Mouse (Mus musculus): Measurements from ENCODE around the gene Krtap4-1. TPM values are rescaled to one million over a fixed set of nuclear protein-coding genes. Genes with fewer than 3 reads are reported as not detected.
"Not testable (repeated sequence)": the region's sequence is repeated elsewhere in the genome, so short reads cannot be mapped to it uniquely, and the experiment has no call there.

Gene Krtap4-1
- not detected in 2 replicates for polyA plus RNA-seq (2014; fragmentation: Nextera tagmentation; extraction: Ambion mirVana)

- 67% methylated on average over 4 of the region's 4 CpGs for WGBS
These were observed at the start of gene Krtap4-1 for GRCm38 (mm10) chr11:99628138-99628537. Gene Krtap4-1, minus strand, starts transcription at chr11:99628238.

GRCm38 (mm10) chr11:99665860-99666259 lies 37.8 kb upstream of the Krtap4-1 start, which contains the start of gene Krtap4-6:
Gene Krtap4-6, minus strand, starts transcription at chr11:99665960.
- H3K4me1 ChIP-seq (ENCODE audit: control insufficient read depth, insufficient read depth, low read length): no peaks in the 10 kb centered on the region
- H3K36me3 ChIP-seq (ENCODE audit: control insufficient read depth, insufficient read depth, low read length): no peaks in the 10 kb centered on the region
- no peak within 1 kb of the TSS for H3K27ac ChIP-seq (replicated peaks; ENCODE audit: low read depth, low read length)
- no peaks in the 10 kb centered on the region for H3K9me3 ChIP-seq (ENCODE audit: control insufficient read depth, low read length)
- no peaks in the 10 kb centered on the region; the same call in 1 of the 2 replicates for H3K27me3 ChIP-seq (replicated peaks; ENCODE audit: control insufficient read depth, insufficient read depth, low read length)
- DNase-seq (ENCODE audit: low spot score) (no peak), ATAC-seq (ENCODE audit: low read depth) (no peak)
- no peak within 1 kb of the TSS for H3K4me2 ChIP-seq (ENCODE audit: low read depth, low read length)
- H3K4me3 ChIP-seq (ENCODE audit: low read depth, low read length): no peak within 1 kb of the TSS
- H3K9ac ChIP-seq (ENCODE audit: low read depth, low read length): no peak within 1 kb of the TSS

More at GRCm38 (mm10) chr11:99628138-99628537, at the start of gene Krtap4-1:
- Histone ChIP-seq H3K9ac (ENCODE audit: low read depth, low read length) (no peak within 1 kb of the TSS), H3K4me1 (ENCODE audit: control insufficient read depth, insufficient read depth, low read length) (no peaks in the 10 kb centered on the region), H3K27ac (replicated peaks; ENCODE audit: low read depth, low read length) (no peak within 1 kb of the TSS), H3K4me3 (ENCODE audit: low read depth, low read length) (no peak within 1 kb of the TSS), H3K9me3 (ENCODE audit: control insufficient read depth, low read length) (no peaks in the 10 kb centered on the region), H3K36me3 (ENCODE audit: control insufficient read depth, insufficient read depth, low read length) (no peaks in the 10 kb centered on the region), H3K4me2 (ENCODE audit: low read depth, low read length) (no peak within 1 kb of the TSS), H3K27me3 (replicated peaks; ENCODE audit: control insufficient read depth, insufficient read depth, low read length) (no peaks in the 10 kb centered on the region)
- no peak for ATAC-seq (ENCODE audit: low read depth)
- no peak for DNase-seq (ENCODE audit: low spot score)

- H3K36me3 ChIP-seq (ENCODE audit: control insufficient read depth, insufficient read depth, low read length): no peaks in the 10 kb centered on the region
- H3K9ac ChIP-seq (ENCODE audit: low read depth, low read length): no peak overlapping the region
- H3K27me3 ChIP-seq (replicated peaks; ENCODE audit: control insufficient read depth, insufficient read depth, low read length): no peaks in the 10 kb centered on the region; the same call in 1 of the 2 replicates
- DNase-seq (ENCODE audit: low spot score) (no peak), ATAC-seq (ENCODE audit: low read depth) (no peak)
- no peak overlapping the region for H3K27ac ChIP-seq (replicated peaks; ENCODE audit: low read depth, low read length)
- WGBS: 85% methylated on average over 10 of the region's 10 CpGs
- no peaks in the 10 kb centered on the region for H3K9me3 ChIP-seq (ENCODE audit: control insufficient read depth, low read length)
- no peak overlapping the region for H3K4me2 ChIP-seq (ENCODE audit: low read depth, low read length)
- H3K4me3 ChIP-seq (ENCODE audit: low read depth, low read length): no peak overlapping the region
- H3K4me1 ChIP-seq (ENCODE audit: control insufficient read depth, insufficient read depth, low read length): no peaks in the 10 kb centered on the region
These were observed 34.8 kb upstream of the Krtap4-1 start for GRCm38 (mm10) chr11:99662802-99663201.

- H3K9ac ChIP-seq (ENCODE audit: low read depth, low read length): no peak overlapping the region
- no peak overlapping the region for H3K27ac ChIP-seq (replicated peaks; ENCODE audit: low read depth, low read length)
- DNase-seq (ENCODE audit: low spot score) (no peak), ATAC-seq (ENCODE audit: low read depth) (no peak)
- H3K36me3 ChIP-seq (ENCODE audit: control insufficient read depth, insufficient read depth, low read length): no peaks in the 10 kb centered on the region
- 73% methylated on average over 4 of the region's 4 CpGs for WGBS
- H3K9me3 ChIP-seq (ENCODE audit: control insufficient read depth, low read length): no peaks in the 10 kb centered on the region
- H3K4me1 ChIP-seq (ENCODE audit: control insufficient read depth, insufficient read depth, low read length): no peaks in the 10 kb centered on the region
- no peaks in the 10 kb centered on the region for H3K27me3 ChIP-seq (replicated peaks; ENCODE audit: control insufficient read depth, insufficient read depth, low read length)
- no peak overlapping the region for H3K4me2 ChIP-seq (ENCODE audit: low read depth, low read length)
- no peak overlapping the region for H3K4me3 ChIP-seq (ENCODE audit: low read depth, low read length)
These were observed 31.2 kb upstream of the Krtap4-1 start for GRCm38 (mm10) chr11:99659256-99659655.

DNA sequence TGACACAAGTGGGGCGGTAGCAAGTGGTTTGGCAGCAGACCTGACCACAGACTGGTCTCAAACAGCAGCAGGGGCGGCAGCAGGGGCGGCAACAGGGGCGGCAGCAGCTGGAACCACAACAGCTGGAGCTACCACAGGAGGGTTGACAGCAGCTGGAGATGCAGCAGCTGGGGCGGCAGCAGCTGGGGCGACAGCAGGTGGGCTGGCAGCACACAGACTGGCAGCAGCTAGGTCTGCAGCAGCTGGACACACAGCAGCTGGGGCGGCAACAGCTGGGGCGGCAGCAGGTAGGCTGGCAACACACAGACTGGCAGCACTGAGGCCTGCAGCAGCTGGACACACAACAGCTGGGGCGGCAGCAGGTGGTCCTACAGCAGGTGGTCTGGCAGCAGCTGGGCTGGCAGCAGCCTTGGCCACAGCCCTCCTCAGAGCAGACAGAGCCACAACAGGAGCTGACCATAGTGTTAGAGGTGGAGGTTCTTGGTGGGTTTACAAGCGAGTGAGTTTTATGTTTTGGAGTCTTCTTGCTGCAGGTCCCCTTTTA lies 30.5 kb upstream of the Krtap4-1 start, which contains the start of gene Gm11563:
TSS of gene Gm11563 (minus strand) at position 494 of the 544 bp plus-strand sequence.
- H3K4me3 ChIP-seq (ENCODE audit: low read depth, low read length); H3K9me3 ChIP-seq (ENCODE audit: control insufficient read depth, low read length); H3K4me2 ChIP-seq (ENCODE audit: low read depth, low read length); H3K27me3 ChIP-seq (replicated peaks; ENCODE audit: control insufficient read depth, insufficient read depth, low read length); H3K36me3 ChIP-seq (ENCODE audit: control insufficient read depth, insufficient read depth, low read length); H3K9ac ChIP-seq (ENCODE audit: low read depth, low read length); ATAC-seq (ENCODE audit: low read depth); H3K4me1 ChIP-seq (ENCODE audit: control insufficient read depth, insufficient read depth, low read length); H3K27ac ChIP-seq (replicated peaks; ENCODE audit: low read depth, low read length); DNase-seq (ENCODE audit: low spot score): not testable (repeated sequence)
- WGBS: 59% methylated on average over 8 of the region's 10 CpGs

DNA sequence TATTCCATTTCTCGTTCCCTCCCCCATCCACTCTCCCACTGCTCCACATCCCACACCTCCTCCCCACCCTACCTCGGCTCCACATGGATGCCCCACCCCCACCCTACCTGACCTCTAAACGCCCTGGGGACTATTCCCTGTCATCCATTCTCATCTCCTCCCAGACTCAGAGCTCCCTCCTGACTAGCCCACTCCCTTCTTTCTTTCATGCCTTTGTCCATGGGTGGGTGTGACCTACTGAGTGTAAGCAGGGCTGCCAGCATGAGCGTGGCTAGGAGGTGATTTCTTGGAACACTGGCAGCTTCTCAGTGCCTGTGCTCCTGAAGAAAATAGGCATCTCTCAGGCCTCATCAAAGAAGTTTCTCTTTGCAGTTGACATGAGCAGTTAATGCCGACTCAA lies 29.0 kb upstream of the Krtap4-1 start:
- no peaks in the 10 kb centered on the region for H3K27me3 ChIP-seq (replicated peaks; ENCODE audit: control insufficient read depth, insufficient read depth, low read length)
- no peak overlapping the region for H3K4me3 ChIP-seq (ENCODE audit: low read depth, low read length)
- H3K4me2 ChIP-seq (ENCODE audit: low read depth, low read length): no peak overlapping the region
- no peaks in the 10 kb centered on the region for H3K9me3 ChIP-seq (ENCODE audit: control insufficient read depth, low read length)
- no peaks in the 10 kb centered on the region for H3K4me1 ChIP-seq (ENCODE audit: control insufficient read depth, insufficient read depth, low read length)
- WGBS: 48% methylated on average over 5 of the region's 5 CpGs
- H3K9ac ChIP-seq (ENCODE audit: low read depth, low read length): no peak overlapping the region
- H3K27ac ChIP-seq (replicated peaks; ENCODE audit: low read depth, low read length): no peak overlapping the region
- H3K36me3 ChIP-seq (ENCODE audit: control insufficient read depth, insufficient read depth, low read length): no peaks in the 10 kb centered on the region
- no peak for DNase-seq (ENCODE audit: low spot score)
- ATAC-seq (ENCODE audit: low read depth): no peak

DNA sequence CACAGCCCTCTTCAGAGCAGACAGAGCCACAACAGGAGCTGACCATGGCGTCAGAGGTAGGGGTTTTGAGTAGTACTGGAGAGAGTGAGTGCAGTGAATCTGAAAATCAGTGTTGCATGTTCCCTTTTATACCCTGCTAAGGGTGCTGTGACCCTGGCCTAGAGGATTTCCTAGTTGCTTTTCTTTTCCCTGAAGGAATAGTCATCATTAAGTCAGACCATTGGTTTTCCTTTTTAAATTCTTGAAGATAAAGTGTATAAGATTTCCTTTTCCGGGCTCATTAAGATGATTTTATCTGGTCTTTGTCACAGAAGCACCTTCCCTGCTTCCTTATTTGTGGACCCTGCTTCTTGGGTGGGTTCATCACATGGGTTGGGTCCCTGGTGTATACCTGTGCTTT lies 22.1 kb upstream of the Krtap4-1 start, which contains the start of gene Gm11555:
TSS of gene Gm11555 (minus strand) at position 101 of the 400 bp plus-strand sequence.
- Histone ChIP-seq H3K4me2 (ENCODE audit: low read depth, low read length) (no peak within 1 kb of the TSS), H3K27ac (replicated peaks; ENCODE audit: low read depth, low read length) (no peak within 1 kb of the TSS), H3K4me1 (ENCODE audit: control insufficient read depth, insufficient read depth, low read length) (no peaks in the 10 kb centered on the region), H3K27me3 (replicated peaks; ENCODE audit: control insufficient read depth, insufficient read depth, low read length) (no peaks in the 10 kb centered on the region), H3K4me3 (ENCODE audit: low read depth, low read length) (no peak within 1 kb of the TSS), H3K9me3 (ENCODE audit: control insufficient read depth, low read length) (no peaks in the 10 kb centered on the region), H3K36me3 (ENCODE audit: control insufficient read depth, insufficient read depth, low read length) (no peaks in the 10 kb centered on the region), H3K9ac (ENCODE audit: low read depth, low read length) (no peak within 1 kb of the TSS)
- DNase-seq (ENCODE audit: low spot score) (no peak), ATAC-seq (ENCODE audit: low read depth) (no peak)
- WGBS: 78% methylated on average over 2 of the region's 2 CpGs

GRCm38 (mm10) chr11:99646444-99646843 lies 18.4 kb upstream of the Krtap4-1 start:
- H3K4me1 ChIP-seq (ENCODE audit: control insufficient read depth, insufficient read depth, low read length): no peaks in the 10 kb centered on the region
- no peak overlapping the region for H3K4me3 ChIP-seq (ENCODE audit: low read depth, low read length)
- no peak overlapping the region for H3K4me2 ChIP-seq (ENCODE audit: low read depth, low read length)
- ATAC-seq (ENCODE audit: low read depth) (no peak), DNase-seq (ENCODE audit: low spot score) (peak; percentile 46)
- 67% methylated on average over 15 of the region's 15 CpGs for WGBS
- no peak overlapping the region for H3K9ac ChIP-seq (ENCODE audit: low read depth, low read length)
- H3K36me3 ChIP-seq (ENCODE audit: control insufficient read depth, insufficient read depth, low read length): no peaks in the 10 kb centered on the region
- no peaks in the 10 kb centered on the region for H3K27me3 ChIP-seq (replicated peaks; ENCODE audit: control insufficient read depth, insufficient read depth, low read length)
- no peaks in the 10 kb centered on the region for H3K9me3 ChIP-seq (ENCODE audit: control insufficient read depth, low read length)
- H3K27ac ChIP-seq (replicated peaks; ENCODE audit: low read depth, low read length): no peak overlapping the region

DNA sequence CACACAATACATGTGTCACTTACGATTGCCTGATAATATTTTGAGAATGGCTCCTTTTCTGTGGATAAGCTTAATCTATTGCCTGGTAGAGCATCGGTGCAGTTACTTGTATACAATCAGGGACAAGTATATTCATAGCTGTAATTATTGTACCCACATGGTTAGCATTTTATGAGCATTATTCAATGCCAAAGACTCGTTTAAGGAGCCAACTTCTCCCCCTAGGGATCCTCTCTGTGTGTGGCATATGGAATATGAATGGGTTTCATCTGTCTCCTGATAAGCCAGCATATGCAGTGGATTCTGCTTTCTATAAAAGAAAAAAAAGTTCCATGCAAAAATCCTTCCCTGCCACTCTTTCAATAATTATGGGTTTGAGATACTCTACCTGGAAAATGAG lies 16.3 kb upstream of the Krtap4-1 start:
- H3K4me1 ChIP-seq (ENCODE audit: control insufficient read depth, insufficient read depth, low read length): no peaks in the 10 kb centered on the region
- 60% methylated on average over 3 of the region's 3 CpGs for WGBS
- H3K4me2 ChIP-seq (ENCODE audit: low read depth, low read length): no peak overlapping the region
- no peak for ATAC-seq (ENCODE audit: low read depth)
- no peaks in the 10 kb centered on the region for H3K9me3 ChIP-seq (ENCODE audit: control insufficient read depth, low read length)
- no peak overlapping the region for H3K27ac ChIP-seq (replicated peaks; ENCODE audit: low read depth, low read length)
- no peak for DNase-seq (ENCODE audit: low spot score)
- no peaks in the 10 kb centered on the region for H3K27me3 ChIP-seq (replicated peaks; ENCODE audit: control insufficient read depth, insufficient read depth, low read length)
- no peak overlapping the region for H3K9ac ChIP-seq (ENCODE audit: low read depth, low read length)
- no peak overlapping the region for H3K4me3 ChIP-seq (ENCODE audit: low read depth, low read length)
- no peaks in the 10 kb centered on the region for H3K36me3 ChIP-seq (ENCODE audit: control insufficient read depth, insufficient read depth, low read length)
